In genomic region chr6:50366319-50366718, GRCm38 (mm10) we compare ENCODE assay signal across 17 mouse cellular contexts.
DNase-seq lines count a peak whose midpoint lies in the region; ATAC-seq and TF ChIP-seq lines count a peak whose summit lies in the region.
"Had no signal": no experiment of that assay in that cellular context is flagged by ENCODE, and none has a peak within 500 bp of the region (broad histone marks: within the 10 kb centered on the region; RNA-seq: fewer than 3 reads in every experiment).

No protein-coding gene starts in this region.

- peaks cover 17% of the 10 kb centered on the region for H3K36me3 ChIP-seq in heart, embryonic 10.5 days
- no peaks in the 10 kb centered on the region for H3K36me3 ChIP-seq in midbrain, embryonic 14.5 days (ENCODE audit: control insufficient read depth, insufficient read depth, low read length)
- H3K36me3 ChIP-seq: hindbrain, embryonic 15.5 days; midbrain, embryonic 13.5 days had no signal

- TF ChIP-seq POLR2A in cerebellum, adult 2 months (IDR thresholded peaks at IDR 0.05; ENCODE audit: borderline replicate concordance, insufficient read depth, low read length) = no peak

- H3K4me3 ChIP-seq in heart, embryonic 10.5 days = no peak overlapping the region
- H3K4me3 ChIP-seq in layer of hippocampus, adult 2 months = no peak overlapping the region
- H3K4me3 ChIP-seq in cerebellum, adult 2 months (replicated peaks; ENCODE audit: insufficient read depth, low read depth, low read length) = no peak overlapping the region
- H3K4me3 ChIP-seq in midbrain, embryonic 14.5 days (replicated peaks; ENCODE audit: low read depth, low read length) = no peak overlapping the region
- H3K4me3 ChIP-seq: embryonic facial prominence, embryonic 15.5 days; forebrain, embryonic 10.5 days; hindbrain, embryonic 15.5 days; midbrain, embryonic 13.5 days had no signal

- H3K9ac ChIP-seq in midbrain, embryonic 14.5 days (replicated peaks; ENCODE audit: low read length) = no peak overlapping the region
- H3K9ac ChIP-seq: embryonic facial prominence, embryonic 15.5 days; hindbrain, embryonic 15.5 days; liver, embryonic 14.5 days; midbrain, embryonic 13.5 days had no signal

- no peaks in the 10 kb centered on the region for H3K27me3 ChIP-seq in heart, embryonic 10.5 days (ENCODE audit: insufficient read depth, poor library complexity, severe bottlenecking)
- no peaks in the 10 kb centered on the region; the same call in 1 of the 2 replicates for H3K27me3 ChIP-seq in cerebellum, adult 2 months (ENCODE audit: control insufficient read depth, insufficient read depth, low read length)
- H3K27me3 ChIP-seq in midbrain, embryonic 14.5 days (ENCODE audit: control insufficient read depth, insufficient read depth, low read length) = no peaks in the 10 kb centered on the region
- H3K27me3 ChIP-seq: embryonic facial prominence, embryonic 15.5 days; hindbrain, embryonic 15.5 days; midbrain, embryonic 13.5 days had no signal

- peak overlapping the region; percentile 79 for H3K27ac ChIP-seq in heart, embryonic 10.5 days
- peak overlapping the region; percentile 59 for H3K27ac ChIP-seq in layer of hippocampus, adult 2 months
- peak overlapping the region; percentile 78 for H3K27ac ChIP-seq in cerebellum, adult 2 months (ENCODE audit: insufficient read depth, low read length)
- no peak overlapping the region for H3K27ac ChIP-seq in midbrain, embryonic 14.5 days (replicated peaks; ENCODE audit: low read depth, low read length)
- H3K27ac ChIP-seq: embryonic facial prominence, embryonic 15.5 days; forebrain, embryonic 10.5 days; hindbrain, embryonic 15.5 days; liver, embryonic 14.5 days; midbrain, embryonic 13.5 days had no signal

- no peaks in the 10 kb centered on the region for H3K9me3 ChIP-seq in heart, embryonic 10.5 days
- no peaks in the 10 kb centered on the region for H3K9me3 ChIP-seq in midbrain, embryonic 14.5 days (ENCODE audit: control insufficient read depth, low read length)
- H3K9me3 ChIP-seq: embryonic facial prominence, embryonic 15.5 days; forebrain, embryonic 10.5 days; hindbrain, embryonic 15.5 days; midbrain, embryonic 13.5 days had no signal

- no peak for TF ChIP-seq CTCF in layer of hippocampus, adult 2 months (conservative IDR thresholded peaks at IDR 0.05)
- TF ChIP-seq CTCF in cerebellum, adult 2 months (IDR thresholded peaks at IDR 0.05; ENCODE audit: borderline replicate concordance, insufficient read depth, low read depth, low read length) = no peak

- ATAC-seq in megakaryocyte-erythroid progenitor cell, adult 5-6 weeks (replicated peaks; ENCODE audit: low FRiP score, low TSS enrichment, poor library complexity, severe bottlenecking) = 0 out of 2 replicates have a peak, but pooled peaks have one; percentile 23
- no peak for ATAC-seq in midbrain, embryonic 14.5 days (ENCODE audit: low FRiP score, low TSS enrichment)
- ATAC-seq: intestine, embryonic 16.5 days; midbrain, embryonic 13.5 days had no signal

- H3K4me2 ChIP-seq in midbrain, embryonic 14.5 days (ENCODE audit: low read length) = no peak overlapping the region
- H3K4me2 ChIP-seq: embryonic facial prominence, embryonic 15.5 days; hindbrain, embryonic 15.5 days; midbrain, embryonic 13.5 days had no signal

- intact Hi-C loops in heart, postnatal 14 days (cut with DNase I) = no loop called here

- WGBS in heart, embryonic 10.5 days = 84% methylated on average over 7 of the region's 7 CpGs
- WGBS in cerebellum, adult 2 months = 14% methylated on average over 7 of the region's 7 CpGs
- 94% methylated on average over 7 of the region's 7 CpGs for WGBS in midbrain, embryonic 14.5 days

- H3K4me1 ChIP-seq in heart, embryonic 10.5 days = peaks cover 36% of the 10 kb centered on the region
- peaks cover 18% of the 10 kb centered on the region for H3K4me1 ChIP-seq in cerebellum, adult 2 months (ENCODE audit: control insufficient read depth, insufficient read depth, low read length)
- no peaks in the 10 kb centered on the region for H3K4me1 ChIP-seq in midbrain, embryonic 14.5 days (ENCODE audit: control insufficient read depth, insufficient read depth, low read length)
- H3K4me1 ChIP-seq: embryonic facial prominence, embryonic 15.5 days; forebrain, embryonic 10.5 days; midbrain, embryonic 13.5 days had no signal

- no peak for DNase-seq in heart, embryonic 10.5 days (ENCODE audit: low spot score)
- DNase-seq in heart, postnatal 14 days = no peak
- DNase-seq in layer of hippocampus, adult 2 months (ENCODE audit: low spot score in 2 of 2) = no peak
- DNase-seq in layer of hippocampus, postnatal 10 days (ENCODE audit: low spot score in 2 of 2) = no peak
- DNase-seq in cerebellum, adult 2 months = peak; percentile 86 to 94
- no peak for DNase-seq in midbrain, embryonic 14.5 days
- DNase-seq: adrenal gland, postnatal 10 days; B cell, adult 2 months; embryo, embryonic 11 days; retina, postnatal 1 day had no signal

Comparison
In these comparisons a context has a peak if more than half of its experiments do, and no peak if none do; other contexts are left out.
1. DNase-seq: peak in cerebellum, adult 2 months (2 of 2); none in heart, embryonic 10.5 days (single experiment), heart, postnatal 14 days (0 of 2), layer of hippocampus, adult 2 months (0 of 2), layer of hippocampus, postnatal 10 days (0 of 2) and midbrain, embryonic 14.5 days (single experiment).